Comparison of ENCODE assay signal across 9 mouse cellular contexts in the genomic region with DNA sequence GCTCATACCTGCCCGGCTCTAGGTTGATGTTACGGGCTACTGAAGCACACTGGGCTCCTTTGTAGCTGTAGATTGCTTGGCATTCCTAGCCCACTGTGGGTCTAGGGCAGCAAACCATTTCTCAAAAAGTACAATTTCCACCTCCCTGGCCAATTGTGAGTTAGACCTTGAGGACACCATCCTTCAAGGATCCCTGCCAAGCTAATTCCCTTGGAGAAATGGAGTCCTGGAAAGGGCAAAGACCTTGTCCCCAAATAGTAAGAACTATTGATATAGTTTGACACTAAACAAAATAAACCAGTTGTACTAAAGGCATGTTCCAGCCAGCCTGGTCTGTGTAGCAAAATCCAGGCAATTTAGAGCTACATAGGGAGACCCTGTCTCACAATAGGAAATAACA. TPM values are rescaled to one million over a fixed set of nuclear protein-coding genes. Genes with fewer than 3 reads are reported as not detected.
DNase-seq lines count a peak whose midpoint lies in the region; ATAC-seq and TF ChIP-seq lines count a peak whose summit lies in the region.
"Had no signal": no experiment of that assay in that cellular context is flagged by ENCODE, and none has a peak within 500 bp of the region (broad histone marks: within the 10 kb centered on the region; RNA-seq: fewer than 3 reads in every experiment).

No protein-coding gene starts in this region.

- no peak for TF ChIP-seq CTCF in bone marrow, adult 2 months (IDR thresholded peaks at IDR 0.05; ENCODE audit: control insufficient read depth, insufficient read depth, low read length)

- TF ChIP-seq POLR2A in bone marrow, adult 2 months (IDR thresholded peaks at IDR 0.05; ENCODE audit: borderline replicate concordance, control insufficient read depth, low read depth, low read length) = no peak

- WGBS in heart, embryonic 13.5 days = 55% methylated on average over 2 of the region's 2 CpGs
- 62% methylated on average over 2 of the region's 2 CpGs for WGBS in bone marrow, adult 2 months
- 54% methylated on average over 2 of the region's 2 CpGs for WGBS in hindbrain, embryonic 13.5 days
- 55% methylated on average over 2 of the region's 2 CpGs for whole genome bisulfite sequencing in midbrain, embryonic 14.5 days

- no peaks in the 10 kb centered on the region for H3K36me3 ChIP-seq in heart, embryonic 13.5 days
- no peaks in the 10 kb centered on the region for H3K36me3 ChIP-seq in hindbrain, embryonic 13.5 days
- no peaks in the 10 kb centered on the region for H3K36me3 ChIP-seq in midbrain, embryonic 14.5 days (ENCODE audit: control insufficient read depth, insufficient read depth, low read length)

- H3K4me2 ChIP-seq in heart, embryonic 13.5 days = peak overlapping the region; percentile 88
- peak overlapping the region; percentile 91 for H3K4me2 ChIP-seq in hindbrain, embryonic 13.5 days
- peak overlapping the region; percentile 90 for H3K4me2 ChIP-seq in midbrain, embryonic 14.5 days (ENCODE audit: low read length)

- peak overlapping the region; percentile 95 for H3K27ac ChIP-seq in heart, embryonic 13.5 days (replicated peaks)
- H3K27ac ChIP-seq in bone marrow, adult 2 months (ENCODE audit: control insufficient read depth, insufficient read depth, low read depth, low read length, poor library complexity) = peak overlapping the region; percentile 42
- H3K27ac ChIP-seq in hindbrain, embryonic 13.5 days = peak overlapping the region; percentile 85
- peak overlapping the region; percentile 49 for H3K27ac ChIP-seq in midbrain, embryonic 14.5 days (replicated peaks; ENCODE audit: low read depth, low read length)

- H3K9ac ChIP-seq in heart, embryonic 13.5 days = peak overlapping the region; percentile 96
- H3K9ac ChIP-seq in hindbrain, embryonic 13.5 days = peak overlapping the region; percentile 79
- H3K9ac ChIP-seq in midbrain, embryonic 14.5 days (replicated peaks; ENCODE audit: low read length) = peak overlapping the region; percentile 34; the same call in 1 of the 2 replicates

- no peaks in the 10 kb centered on the region for H3K9me3 ChIP-seq in heart, embryonic 13.5 days
- H3K9me3 ChIP-seq in hindbrain, embryonic 13.5 days = no peaks in the 10 kb centered on the region
- H3K9me3 ChIP-seq in midbrain, embryonic 14.5 days (ENCODE audit: control insufficient read depth, low read length) = no peaks in the 10 kb centered on the region

- H3K27me3 ChIP-seq in heart, embryonic 13.5 days (replicated peaks) = no peaks in the 10 kb centered on the region
- H3K27me3 ChIP-seq in hindbrain, embryonic 13.5 days = no peaks in the 10 kb centered on the region
- H3K27me3 ChIP-seq in midbrain, embryonic 14.5 days (ENCODE audit: control insufficient read depth, insufficient read depth, low read length) = no peaks in the 10 kb centered on the region

- peaks cover 78% of the 10 kb centered on the region for H3K4me1 ChIP-seq in heart, embryonic 13.5 days
- no peaks in the 10 kb centered on the region; the same call in 1 of the 2 replicates for H3K4me1 ChIP-seq in bone marrow, adult 2 months (ENCODE audit: control insufficient read depth, insufficient read depth, low read length)
- H3K4me1 ChIP-seq in hindbrain, embryonic 13.5 days (replicated peaks) = peaks cover 73% of the 10 kb centered on the region
- H3K4me1 ChIP-seq in midbrain, embryonic 14.5 days (ENCODE audit: control insufficient read depth, insufficient read depth, low read length) = peaks cover 40% of the 10 kb centered on the region

- DNase-seq in heart, postnatal 4 days = no peak
- no peak for DNase-seq in midbrain, embryonic 14.5 days
- no peak for DNase-seq in gastrocnemius, postnatal 10 days
- DNase-seq in thymus, postnatal 4 days = no peak
- no peak for DNase-seq in urinary bladder, postnatal 14 days (ENCODE audit: low spot score)

- no peak for ATAC-seq in heart, embryonic 13.5 days (ENCODE audit: extremely low read depth, insufficient number of reproducible peaks, low FRiP score, low TSS enrichment)
- ATAC-seq in hindbrain, embryonic 13.5 days (ENCODE audit: low FRiP score) = no peak
- ATAC-seq in midbrain, embryonic 14.5 days (ENCODE audit: low FRiP score, low TSS enrichment) = no peak

- H3K4me3 ChIP-seq in heart, embryonic 13.5 days = peak overlapping the region; percentile 84
- peak overlapping the region; percentile 61 for H3K4me3 ChIP-seq in bone marrow, adult 2 months (replicated peaks; ENCODE audit: control insufficient read depth, low read depth, low read length)
- H3K4me3 ChIP-seq in hindbrain, embryonic 13.5 days = peak overlapping the region; percentile 58
- H3K4me3 ChIP-seq in midbrain, embryonic 14.5 days (replicated peaks; ENCODE audit: low read depth, low read length) = peak overlapping the region; percentile 45

RNA-seq across cellular contexts. Expression of gene Id1, which starts 2.3 kb away (rescaled TPM):
- 56.7 and 58.8 TPM in 2 replicates for polyA plus RNA-seq in heart, embryonic 13.5 days (2015; fragmentation: Nextera tagmentation; extraction: Ambion mirVana)
- 10 to 100 TPM; 71.8 to 76.6 TPM for total RNA-seq in heart, postnatal 4 days (2021)
- polyA plus RNA-seq in bone marrow, adult 2 months (2011; ENCODE audit: insufficient read depth, insufficient read length, low replicate concordance, missing spikeins) = 4.2 and 15.9 TPM in 2 replicates
- polyA plus RNA-seq in hindbrain, embryonic 13.5 days (2015; fragmentation: Nextera tagmentation; extraction: Ambion mirVana) = 68.7 and 87.0 TPM in 2 replicates
- polyA plus RNA-seq in midbrain, embryonic 14.5 days (2014; fragmentation: Nextera tagmentation; extraction: Ambion mirVana) = 33.5 and 38.8 TPM in 2 replicates
- total RNA-seq in gastrocnemius, postnatal 10 days (2021) = 10 to 100 TPM; 17.6 to 21.1 TPM

RNA-seq across cellular contexts. Expression of gene Cox4i2, which starts 15.6 kb away (rescaled TPM):
- polyA plus RNA-seq in heart, embryonic 13.5 days (2015; fragmentation: Nextera tagmentation; extraction: Ambion mirVana) = 11.8 and 13.4 TPM in 2 replicates
- 10 to 100 TPM; 13.7 to 15.1 TPM for total RNA-seq in heart, postnatal 4 days (2021)
- 1.4 TPM in 1 of 2 replicates, not detected in the other for polyA plus RNA-seq in bone marrow, adult 2 months (2011; ENCODE audit: insufficient read depth, insufficient read length, low replicate concordance, missing spikeins)
- 4.6 and 5.4 TPM in 2 replicates for polyA plus RNA-seq in hindbrain, embryonic 13.5 days (2015; fragmentation: Nextera tagmentation; extraction: Ambion mirVana)
- polyA plus RNA-seq in midbrain, embryonic 14.5 days (2014; fragmentation: Nextera tagmentation; extraction: Ambion mirVana) = 5.4 and 5.6 TPM in 2 replicates
- 1 to 10 TPM; 5.6 to 6.9 TPM for total RNA-seq in gastrocnemius, postnatal 10 days (2021)
- polyA plus RNA-seq: erythroblast, embryonic 14.5 days had no signal

RNA-seq across cellular contexts. Expression of gene Mcts2, which starts 51.5 kb away (rescaled TPM):
- polyA plus RNA-seq in heart, embryonic 13.5 days (2015; fragmentation: Nextera tagmentation; extraction: Ambion mirVana) = 23.0 and 25.3 TPM in 2 replicates
- 10 to 100 TPM; 19.9 to 20.2 TPM for total RNA-seq in heart, postnatal 4 days (2021)
- polyA plus RNA-seq in bone marrow, adult 2 months (2011; ENCODE audit: insufficient read depth, insufficient read length, low replicate concordance, missing spikeins) = 1.8 and 12.9 TPM in 2 replicates
- polyA plus RNA-seq in hindbrain, embryonic 13.5 days (2015; fragmentation: Nextera tagmentation; extraction: Ambion mirVana) = 39.4 and 47.2 TPM in 2 replicates
- polyA plus RNA-seq in midbrain, embryonic 14.5 days (2014; fragmentation: Nextera tagmentation; extraction: Ambion mirVana) = 39.9 and 41.4 TPM in 2 replicates
- 10 to 100 TPM; 12.5 to 19.3 TPM for total RNA-seq in gastrocnemius, postnatal 10 days (2021)

Comparison
In these comparisons a context has a peak if more than half of its experiments do, and no peak if none do; other contexts are left out.
1. H3K27ac ChIP-seq: peak in every context shown above with its lines; median percentile 95 in heart, embryonic 13.5 days; 85 in hindbrain, embryonic 13.5 days; 49 in midbrain, embryonic 14.5 days; 42 in bone marrow, adult 2 months.
2. H3K9ac ChIP-seq: peak in every context shown above with its lines; median percentile 96 in heart, embryonic 13.5 days; 79 in hindbrain, embryonic 13.5 days; 34 in midbrain, embryonic 14.5 days.